Comparison of ENCODE assay signal across 13 mouse cellular contexts in genomic region chr11:86737301-86738000, GRCm38 (mm10). TPM values are rescaled to one million over a fixed set of nuclear protein-coding genes. Genes with fewer than 3 reads are reported as not detected.
DNase-seq lines count a peak whose midpoint lies in the region; ATAC-seq and TF ChIP-seq lines count a peak whose summit lies in the region.
"Had no signal": no experiment of that assay in that cellular context is flagged by ENCODE, and none has a peak within 500 bp of the region (broad histone marks: within the 10 kb centered on the region; RNA-seq: fewer than 3 reads in every experiment).

No protein-coding gene starts in this region.

- TF ChIP-seq CTCF in gastrocnemius, adult 2 months (IDR thresholded peaks at IDR 0.05), result no peak
- TF ChIP-seq CTCF in MEL (IDR thresholded peaks at IDR 0.05 in 2 of 3, conservative IDR thresholded peaks at IDR 0.05 in 1 of 3; ENCODE audit: control insufficient read depth in 1 of 3, insufficient read depth in 1 of 3, low read depth in 2 of 3, low read length in 3 of 3, poor library complexity in 1 of 3, severe bottlenecking in 1 of 3), result no peak
- no peak for TF ChIP-seq CTCF in hindbrain, postnatal 0 days (IDR thresholded peaks at IDR 0.05; ENCODE audit: low read depth)

- TF ChIP-seq RAD21 in MEL (IDR thresholded peaks at IDR 0.05; ENCODE audit: low read depth, low read length), result no peak

- H3K9ac ChIP-seq in MEL (ENCODE audit: control insufficient read depth, low read depth, low read length, poor library complexity, severe bottlenecking), result no peak overlapping the region
- no peak overlapping the region for H3K9ac ChIP-seq in kidney, embryonic 14.5 days (ENCODE audit: low read depth, low read length)
- no peak overlapping the region for H3K9ac ChIP-seq in hindbrain, embryonic 14.5 days
- no peak overlapping the region for H3K9ac ChIP-seq in hindbrain, postnatal 0 days (replicated peaks; ENCODE audit: low read length)
- H3K9ac ChIP-seq: embryonic facial prominence, embryonic 15.5 days; neural tube, embryonic 12.5 days had no signal

- no peak overlapping the region for H3K4me3 ChIP-seq in gastrocnemius, adult 2 months
- no peak overlapping the region for H3K4me3 ChIP-seq in MEL (ENCODE audit: control insufficient read depth in 1 of 2, insufficient read depth in 1 of 2, low read depth in 2 of 2, low read length in 2 of 2)
- no peak overlapping the region for H3K4me3 ChIP-seq in kidney, embryonic 14.5 days (ENCODE audit: low read length)
- H3K4me3 ChIP-seq in hindbrain, embryonic 14.5 days (replicated peaks; ENCODE audit: low read length), result no peak overlapping the region
- no peak overlapping the region for H3K4me3 ChIP-seq in hindbrain, postnatal 0 days (ENCODE audit: low read length)
- H3K4me3 ChIP-seq: embryonic facial prominence, embryonic 15.5 days; heart, embryonic 10.5 days; layer of hippocampus, adult 2 months; neural tube, embryonic 12.5 days had no signal

- H3K79me2 ChIP-seq in MEL (ENCODE audit: control insufficient read depth, insufficient read depth, low read length, poor library complexity), result peaks cover 59% of the 10 kb centered on the region

- no peak overlapping the region for H3K4me2 ChIP-seq in kidney, embryonic 14.5 days (replicated peaks; ENCODE audit: low read depth, low read length)
- no peak overlapping the region for H3K4me2 ChIP-seq in hindbrain, embryonic 14.5 days (replicated peaks)
- H3K4me2 ChIP-seq in hindbrain, postnatal 0 days (ENCODE audit: low read depth, low read length), result no peak overlapping the region
- H3K4me2 ChIP-seq: embryonic facial prominence, embryonic 15.5 days; neural tube, embryonic 12.5 days had no signal

- no peak for TF ChIP-seq EP300 in MEL (IDR thresholded peaks at IDR 0.05; ENCODE audit: low read depth in 1 of 2, low read length in 2 of 2)

- DNase-seq in gastrocnemius, adult 2 months, result no peak
- no peak for DNase-seq in gastrocnemius, postnatal 10 days
- DNase-seq in MEL (ENCODE audit: low read depth, low spot score), result no peak
- DNase-seq in cerebellum, adult 11-12 months, result no peak
- no peak for DNase-seq in hindbrain, embryonic 14.5 days (ENCODE audit: low spot score)
- DNase-seq in hindbrain, postnatal 0 days (ENCODE audit: low spot score), result no peak
- DNase-seq: lung, postnatal 10 days had no signal

- ATAC-seq in kidney, embryonic 14.5 days (ENCODE audit: low FRiP score, low TSS enrichment), result peak; percentile 77
- ATAC-seq in megakaryocyte progenitor cell, adult 5-6 weeks (replicated peaks; ENCODE audit: poor library complexity), result peak; percentile 47
- no peak for ATAC-seq in hindbrain, embryonic 14.5 days (ENCODE audit: low FRiP score)
- ATAC-seq in hindbrain, postnatal 0 days, result no peak

- peaks cover 48 to 77% of the 10 kb centered on the region in 2 experiments for H3K36me3 ChIP-seq in MEL (ENCODE audit: control insufficient read depth in 1 of 2, insufficient read depth in 2 of 2, low read length in 2 of 2)
- H3K36me3 ChIP-seq in kidney, embryonic 14.5 days (ENCODE audit: control insufficient read depth, insufficient read depth, low read length), result peaks cover 17% of the 10 kb centered on the region; the same call in 1 of the 2 replicates
- peaks cover 27% of the 10 kb centered on the region for H3K36me3 ChIP-seq in hindbrain, embryonic 14.5 days (replicated peaks; ENCODE audit: control insufficient read depth, insufficient read depth)
- H3K36me3 ChIP-seq in hindbrain, postnatal 0 days (ENCODE audit: insufficient read depth, low read length), result peaks cover 6% of the 10 kb centered on the region; the same call in 1 of the 2 replicates

- no peaks in the 10 kb centered on the region for H3K9me3 ChIP-seq in MEL (replicated peaks; ENCODE audit: insufficient read depth, low read length)
- H3K9me3 ChIP-seq in kidney, embryonic 14.5 days (ENCODE audit: control insufficient read depth, low read length), result no peaks in the 10 kb centered on the region
- no peaks in the 10 kb centered on the region for H3K9me3 ChIP-seq in hindbrain, embryonic 14.5 days (ENCODE audit: control insufficient read depth, low read length)
- no peaks in the 10 kb centered on the region for H3K9me3 ChIP-seq in hindbrain, postnatal 0 days (ENCODE audit: low read length)
- H3K9me3 ChIP-seq: embryonic facial prominence, embryonic 15.5 days; heart, embryonic 10.5 days; neural tube, embryonic 12.5 days had no signal

- H3K27me3 ChIP-seq in MEL (ENCODE audit: control insufficient read depth in 1 of 2, insufficient read depth in 2 of 2, low read length in 2 of 2), result no peaks in the 10 kb centered on the region
- no peaks in the 10 kb centered on the region for H3K27me3 ChIP-seq in kidney, embryonic 14.5 days (ENCODE audit: control insufficient read depth, insufficient read depth, low read length)
- H3K27me3 ChIP-seq in hindbrain, embryonic 14.5 days (ENCODE audit: control insufficient read depth, insufficient read depth, low read length), result no peaks in the 10 kb centered on the region
- H3K27me3 ChIP-seq in hindbrain, postnatal 0 days (ENCODE audit: insufficient read depth, low read length), result no peaks in the 10 kb centered on the region
- H3K27me3 ChIP-seq: embryonic facial prominence, embryonic 15.5 days; neural tube, embryonic 12.5 days had no signal

- no peak for TF ChIP-seq POLR2A in MEL (IDR thresholded peaks at IDR 0.05; ENCODE audit: control insufficient read depth in 1 of 2, insufficient read depth in 1 of 2, low read depth in 1 of 2, low read length in 2 of 2, poor library complexity in 1 of 2)

- WGBS in kidney, embryonic 14.5 days, result 33% methylated on average over 8 of the region's 8 CpGs
- WGBS in hindbrain, embryonic 14.5 days, result 85% methylated on average over 8 of the region's 8 CpGs
- 83% methylated on average over 8 of the region's 8 CpGs for WGBS in hindbrain, postnatal 0 days

- peaks cover 32 to 44% of the 10 kb centered on the region in 2 experiments for H3K4me1 ChIP-seq in MEL (ENCODE audit: control insufficient read depth in 1 of 2, insufficient read depth in 2 of 2, low read length in 2 of 2)
- H3K4me1 ChIP-seq in kidney, embryonic 14.5 days (ENCODE audit: control insufficient read depth, insufficient read depth, low read length), result peaks cover 6% of the 10 kb centered on the region; the same call in 1 of the 2 replicates
- no peaks in the 10 kb centered on the region for H3K4me1 ChIP-seq in hindbrain, embryonic 14.5 days (replicated peaks; ENCODE audit: control insufficient read depth, insufficient read depth, low read length)
- H3K4me1 ChIP-seq in hindbrain, postnatal 0 days (ENCODE audit: insufficient read depth, low read length), result no peaks in the 10 kb centered on the region
- H3K4me1 ChIP-seq: embryonic facial prominence, embryonic 15.5 days; neural tube, embryonic 12.5 days had no signal

- intact Hi-C loops in gastrocnemius, adult 2 months (cut with DNase I), result no loop called here

- peak overlapping the region; percentile 35; the same call in 1 of the 2 replicates for H3K27ac ChIP-seq in gastrocnemius, adult 2 months
- no peak overlapping the region for H3K27ac ChIP-seq in MEL (ENCODE audit: control insufficient read depth, low read depth, low read length)
- H3K27ac ChIP-seq in kidney, embryonic 14.5 days (ENCODE audit: low read depth, low read length), result no peak overlapping the region
- no peak overlapping the region for H3K27ac ChIP-seq in hindbrain, embryonic 14.5 days
- H3K27ac ChIP-seq in hindbrain, postnatal 0 days, result no peak overlapping the region
- H3K27ac ChIP-seq: embryonic facial prominence, embryonic 15.5 days; heart, embryonic 10.5 days; layer of hippocampus, adult 2 months; neural tube, embryonic 12.5 days had no signal

TF ChIP-seq in MEL, 35 proteins besides CTCF, POLR2A, EP300 and RAD21 (continues in another document):
- peak; percentile 38; the same call in 1 of the 2 replicates for TF ChIP-seq SIN3A (IDR thresholded peaks at IDR 0.05; ENCODE audit: low read length)

RNA-seq across cellular contexts. Expression of gene Cltc, which starts 19.9 kb away (rescaled TPM):
- total RNA-seq in gastrocnemius, adult 2 months (2021), result 100 to 1,000 TPM; 134 to 136 TPM
- total RNA-seq in gastrocnemius, postnatal 10 days (2021), result 100 to 1,000 TPM; 144 to 179 TPM
- 205 and 269 TPM in 2 replicates for total RNA-seq in MEL (2012; rRNA removed)
- 100 to 1,000 TPM; 149 to 300 TPM for polyA plus RNA-seq in MEL (2012; ENCODE audit: insufficient read depth in 1 of 2, insufficient read length in 2 of 2, low read depth in 1 of 2, low replicate concordance in 2 of 2, missing spikeins in 1 of 2)
- polyA plus RNA-seq in kidney, embryonic 14.5 days (2014; fragmentation: Nextera tagmentation; extraction: Ambion mirVana), result 128 and 200 TPM in 2 replicates
- total RNA-seq in megakaryocyte progenitor cell, adult 5-6 weeks (2015), result 255 and 258 TPM in 2 replicates
- 139 and 142 TPM in 2 replicates for total RNA-seq in megakaryocyte progenitor cell, adult 5-6 weeks (2017)
- polyA plus RNA-seq in hindbrain, embryonic 14.5 days (2014; fragmentation: Nextera tagmentation; extraction: Ambion mirVana), result 226 and 247 TPM in 2 replicates
- total RNA-seq in hindbrain, postnatal 0 days (2014; rRNA removed), result 389 and 472 TPM in 2 replicates
- 129 and 136 TPM in 2 replicates for polyA plus RNA-seq in hindbrain, postnatal 0 days (2015; fragmentation: Nextera tagmentation; extraction: Ambion mirVana)

RNA-seq across cellular contexts. Expression of gene Ptrh2, which starts 53.7 kb away (rescaled TPM):
- total RNA-seq in gastrocnemius, adult 2 months (2021), result 1 to 10 TPM; 6.0 to 7.9 TPM
- 1 to 10 TPM; 8.1 to 8.5 TPM for total RNA-seq in gastrocnemius, postnatal 10 days (2021)
- 37.3 and 40.3 TPM in 2 replicates for total RNA-seq in MEL (2012; rRNA removed)
- 10 to 100 TPM in 1 of 2 experiments, not detected in 1; 30.0 TPM for polyA plus RNA-seq in MEL (2012; ENCODE audit: insufficient read depth in 1 of 2, insufficient read length in 2 of 2, low read depth in 1 of 2, low replicate concordance in 2 of 2, missing spikeins in 1 of 2)
- 38.6 and 41.1 TPM in 2 replicates for polyA plus RNA-seq in kidney, embryonic 14.5 days (2014; fragmentation: Nextera tagmentation; extraction: Ambion mirVana)
- total RNA-seq in megakaryocyte progenitor cell, adult 5-6 weeks (2015), result 22.5 and 23.3 TPM in 2 replicates
- 26.1 and 27.1 TPM in 2 replicates for total RNA-seq in megakaryocyte progenitor cell, adult 5-6 weeks (2017)
- 28.5 and 30.4 TPM in 2 replicates for polyA plus RNA-seq in hindbrain, embryonic 14.5 days (2014; fragmentation: Nextera tagmentation; extraction: Ambion mirVana)
- 8.4 and 10.6 TPM in 2 replicates for total RNA-seq in hindbrain, postnatal 0 days (2014; rRNA removed)
- polyA plus RNA-seq in hindbrain, postnatal 0 days (2015; fragmentation: Nextera tagmentation; extraction: Ambion mirVana), result 21.2 and 21.6 TPM in 2 replicates

RNA-seq across cellular contexts. Expression of gene Vmp1, which starts 53.8 kb away (rescaled TPM):
- 100 to 1,000 TPM in 1 of 2 experiments, 10 to 100 TPM in 1; 84.0 to 115 TPM for total RNA-seq in gastrocnemius, adult 2 months (2021)
- 10 to 100 TPM; 55.6 to 58.5 TPM for total RNA-seq in gastrocnemius, postnatal 10 days (2021)
- 61.8 and 64.4 TPM in 2 replicates for total RNA-seq in MEL (2012; rRNA removed)
- 10 to 100 TPM in 1 of 2 experiments, not detected in 1; 94.9 TPM for polyA plus RNA-seq in MEL (2012; ENCODE audit: insufficient read depth in 1 of 2, insufficient read length in 2 of 2, low read depth in 1 of 2, low replicate concordance in 2 of 2, missing spikeins in 1 of 2)
- polyA plus RNA-seq in kidney, embryonic 14.5 days (2014; fragmentation: Nextera tagmentation; extraction: Ambion mirVana), result 139 and 141 TPM in 2 replicates
- total RNA-seq in megakaryocyte progenitor cell, adult 5-6 weeks (2015), result 135 and 167 TPM in 2 replicates
- total RNA-seq in megakaryocyte progenitor cell, adult 5-6 weeks (2017), result 94.0 and 120 TPM in 2 replicates
- polyA plus RNA-seq in hindbrain, embryonic 14.5 days (2014; fragmentation: Nextera tagmentation; extraction: Ambion mirVana), result 148 and 151 TPM in 2 replicates
- 31.3 and 51.6 TPM in 2 replicates for total RNA-seq in hindbrain, postnatal 0 days (2014; rRNA removed)
- 128 and 129 TPM in 2 replicates for polyA plus RNA-seq in hindbrain, postnatal 0 days (2015; fragmentation: Nextera tagmentation; extraction: Ambion mirVana)

Comparison
In these comparisons a context has a peak if more than half of its experiments do, and no peak if none do; other contexts are left out.
1. ATAC-seq: peak in kidney, embryonic 14.5 days (single experiment) and megakaryocyte progenitor cell, adult 5-6 weeks (single experiment); none in hindbrain, embryonic 14.5 days (single experiment) and hindbrain, postnatal 0 days (single experiment).